Mouse (Mus musculus): ENCODE results near the gene Atf7.

DNA sequence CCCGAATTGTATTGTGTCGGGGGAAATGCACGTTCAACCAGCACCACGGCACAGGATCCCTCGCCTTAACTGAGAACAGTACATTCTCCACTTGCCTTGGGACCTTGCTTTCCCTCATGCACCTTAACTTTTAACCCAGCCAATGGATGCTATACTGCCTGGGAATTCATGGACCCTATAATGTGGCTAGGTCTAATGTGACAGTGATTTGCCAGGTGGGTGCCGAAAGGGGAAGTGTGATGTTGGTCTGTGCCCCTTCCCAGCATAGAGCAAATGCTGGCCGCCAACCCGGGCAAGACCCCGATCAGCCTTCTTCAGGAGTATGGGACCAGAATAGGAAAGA lies 106.4 kb downstream of the Atf7 start:
- TF ChIP-seq CTCF (IDR thresholded peaks at IDR 0.05; ENCODE audit: extremely low read depth, insufficient read depth, low read length) (no peak), POLR2A (IDR thresholded peaks at IDR 0.05; ENCODE audit: extremely low read depth, insufficient read depth, low read length) (no peak)

Data from cortical plate, adult 2 months (tissue).